Mouse (Mus musculus) cortical plate, adult 2 months (tissue): ENCODE measurements around the gene Orc5.
"Not testable (repeated sequence)": the region's sequence is repeated elsewhere in the genome, so short reads cannot be mapped to it uniquely, and the experiment has no call there.

Experiments
- CTCF ChIP-seq: fragments of 200-500 bp; IDR thresholded peaks from 2 replicates; pipeline ENCODE4 v1.5.1; 2011; ENCODE audit warnings: mild to moderate bottlenecking, control low read depth, low read length; ENCODE audit not compliant: insufficient read depth; ENCODE audit errors: extremely low read depth
- POLR2A ChIP-seq: fragments of 200-500 bp; IDR thresholded peaks from 2 replicates; pipeline ENCODE4 v1.6.1; 2011; ENCODE audit warnings: mild to moderate bottlenecking, low read length, control low read depth; ENCODE audit not compliant: insufficient read depth; ENCODE audit errors: extremely low read depth

DNA sequence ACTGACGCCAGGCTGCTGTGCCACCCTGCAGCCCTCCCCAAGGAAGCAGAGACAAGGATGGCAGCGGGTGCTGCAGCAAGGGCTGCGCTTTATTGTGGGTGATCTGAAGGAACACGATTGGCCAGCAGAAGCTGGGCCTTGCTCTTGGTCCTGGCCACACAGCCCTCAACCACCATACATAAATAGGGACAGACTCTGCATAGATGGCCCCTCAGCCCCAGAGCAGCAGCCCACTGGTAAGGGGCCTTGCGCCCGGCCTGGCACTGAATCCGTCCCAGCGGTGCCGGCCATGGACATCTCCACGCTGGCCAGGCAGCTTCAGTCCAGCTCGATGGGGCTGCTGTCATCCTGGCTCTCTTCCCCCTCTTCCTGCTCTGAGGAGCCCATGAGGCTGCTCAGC, 77.8 kb downstream of the Orc5 start:
- TF ChIP-seq POLR2A, CTCF: not testable (repeated sequence)
